Mouse (Mus musculus) adrenal gland, adult 8-10 months (tissue): Measurements from ENCODE around the gene Gm20388. TPM values are rescaled to one million over a fixed set of nuclear protein-coding genes. Genes with fewer than 3 reads are reported as not detected.

Experiments
- DNase-seq: peaks from one replicate; pipeline ENCODE4 v3.0.0; 2022
- total RNA-seq, 4 experiments: library from RNA; stranded (reverse); gene quantifications; 2 replicates each; pipeline ENCODE4 v1.2.4; 2022

Gm20388 gene
- total RNA-seq, 4 experiments from 2014 or later, result 1.7 to 16.9 (median 5.8) TPM

GRCm38 (mm10) chr8:120173195-120173594 is 262.6 kb downstream of the Gm20388 start:
- DNase-seq, result no peak

DNA sequence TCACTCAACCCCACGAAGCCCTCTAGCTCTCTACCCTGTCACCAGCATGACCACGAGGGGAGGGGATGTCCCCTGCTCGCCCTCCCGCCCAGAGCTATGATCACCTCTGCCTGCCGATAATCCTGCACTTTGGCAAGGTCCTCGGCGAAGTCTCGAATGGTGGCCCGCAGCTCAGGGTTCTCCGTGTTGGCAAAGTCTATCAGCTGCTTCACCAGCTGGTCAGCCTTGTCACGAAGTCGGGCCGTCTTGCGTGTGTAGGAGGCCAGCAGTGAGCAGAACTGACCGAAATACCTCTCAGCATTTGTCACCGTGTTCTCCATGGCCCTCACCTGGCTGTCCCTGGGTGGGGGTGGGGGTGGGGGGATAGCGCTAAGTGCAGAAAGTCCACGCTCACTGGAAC is 264.0 kb downstream of the Gm20388 start:
- no peak for DNase-seq

- DNase-seq, result no peak
Observed at GRCm38 (mm10) chr8:120176605-120177004, 266.0 kb downstream of the Gm20388 start.

DNA sequence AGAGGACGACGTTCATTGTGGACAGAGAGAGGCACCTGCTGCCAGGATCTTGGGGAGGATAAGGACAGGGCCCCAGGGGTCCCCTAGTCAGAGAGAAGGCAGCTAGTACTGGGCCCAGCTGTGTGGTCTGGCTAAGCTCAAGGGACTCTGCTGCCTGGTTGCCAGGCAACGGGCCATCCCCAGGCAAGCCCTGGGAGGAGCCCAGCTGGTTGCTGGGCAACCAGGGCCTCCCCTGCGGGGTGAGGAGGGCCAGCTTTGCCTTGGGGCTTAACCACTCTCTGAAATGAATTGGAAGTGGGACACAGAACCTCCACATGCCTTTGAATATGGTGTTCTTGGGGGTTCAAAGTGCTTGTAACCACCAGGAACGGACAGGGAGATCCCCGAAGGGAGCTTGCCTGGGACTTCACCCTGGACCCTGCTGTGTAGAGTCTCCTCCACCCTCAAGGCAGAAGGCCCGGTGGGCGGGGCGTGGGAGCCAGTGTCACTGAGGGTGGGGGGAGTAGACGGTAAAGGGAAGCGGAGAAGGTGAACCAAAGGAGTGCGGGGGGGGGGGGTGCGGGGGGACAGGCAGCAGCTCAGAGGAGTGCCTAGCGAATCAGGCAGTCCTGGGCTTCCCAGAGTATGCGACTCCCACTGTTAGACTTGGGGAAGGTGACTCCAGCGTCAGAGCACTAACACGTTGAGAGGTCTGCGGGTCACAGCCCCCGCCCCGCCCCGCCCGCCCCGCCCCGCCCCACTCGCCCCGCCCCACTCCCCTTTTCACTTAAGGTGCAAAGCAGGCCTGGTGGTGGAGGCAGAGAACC is 266.9 kb downstream of the Gm20388 start, which contains the start of gene Fam92b:
Gene Fam92b, minus strand, starts transcription at position 149 of the 806 bp plus-strand sequence.
- no peak for DNase-seq

DNA sequence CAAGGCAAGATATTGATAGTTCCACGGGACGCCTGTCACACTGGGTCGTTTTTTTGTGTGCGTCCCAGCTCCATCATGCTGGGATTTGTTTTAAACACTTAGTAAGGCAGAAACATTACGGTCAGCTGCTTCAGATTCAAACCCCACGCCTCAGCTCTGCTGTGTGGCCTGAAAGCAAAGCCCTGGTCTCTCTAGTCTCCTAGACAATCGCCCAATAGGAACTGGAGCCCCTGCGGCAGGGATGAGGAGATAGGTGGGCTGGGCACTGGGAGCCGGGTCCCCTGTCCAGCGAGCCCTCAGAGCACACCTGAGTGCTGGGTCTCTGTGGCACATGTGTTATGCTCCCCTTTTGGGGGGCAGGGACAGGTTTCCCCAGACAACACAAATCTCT is 267.5 kb downstream of the Gm20388 start:
- no peak for DNase-seq

DNA sequence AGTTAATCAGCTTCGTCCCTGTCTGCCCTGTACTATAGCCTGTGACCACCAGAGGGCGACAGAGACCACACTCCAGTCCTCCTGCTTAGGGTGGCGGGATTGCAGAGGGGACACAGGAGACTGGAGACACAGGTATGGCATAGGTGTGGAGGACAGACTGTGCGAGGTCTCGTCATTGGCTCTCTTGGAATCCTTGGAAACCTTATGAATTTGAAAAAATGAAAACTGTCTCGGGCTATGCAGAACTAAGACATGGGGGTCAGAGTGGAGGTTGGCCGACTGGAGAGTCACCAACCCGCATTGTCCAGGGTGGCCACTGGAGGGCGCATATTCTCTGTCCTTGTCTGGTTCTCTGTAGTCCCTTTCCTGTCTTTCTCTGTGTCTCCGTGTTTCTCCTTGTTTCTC is 268.4 kb downstream of the Gm20388 start:
- peak; percentile 86 for DNase-seq

DNA sequence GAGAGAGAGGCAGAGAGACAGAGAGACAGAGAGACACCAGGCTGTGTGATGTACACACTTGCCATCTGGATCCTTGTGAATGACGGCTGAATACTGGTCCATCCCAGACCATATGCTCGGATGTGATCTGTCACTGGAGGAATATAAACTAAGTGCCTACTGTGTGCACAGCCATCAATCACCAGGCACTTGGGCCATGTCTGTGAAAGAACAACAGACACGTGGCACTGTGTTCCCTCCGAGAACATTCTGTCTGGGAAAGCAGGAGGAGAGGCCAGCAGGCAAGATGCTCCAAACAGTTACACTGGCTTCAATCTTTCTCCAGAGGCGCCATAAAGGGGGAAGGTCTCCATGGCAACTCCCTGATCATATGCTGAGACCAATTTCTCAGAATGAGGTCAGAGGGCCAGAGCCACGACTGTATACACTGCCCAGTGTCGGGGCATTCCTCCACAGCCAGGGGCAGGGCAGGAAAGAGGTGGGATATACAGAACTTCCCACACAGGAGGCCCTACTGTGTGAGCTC is 269.9 kb downstream of the Gm20388 start:
- DNase-seq, result no peak

DNA sequence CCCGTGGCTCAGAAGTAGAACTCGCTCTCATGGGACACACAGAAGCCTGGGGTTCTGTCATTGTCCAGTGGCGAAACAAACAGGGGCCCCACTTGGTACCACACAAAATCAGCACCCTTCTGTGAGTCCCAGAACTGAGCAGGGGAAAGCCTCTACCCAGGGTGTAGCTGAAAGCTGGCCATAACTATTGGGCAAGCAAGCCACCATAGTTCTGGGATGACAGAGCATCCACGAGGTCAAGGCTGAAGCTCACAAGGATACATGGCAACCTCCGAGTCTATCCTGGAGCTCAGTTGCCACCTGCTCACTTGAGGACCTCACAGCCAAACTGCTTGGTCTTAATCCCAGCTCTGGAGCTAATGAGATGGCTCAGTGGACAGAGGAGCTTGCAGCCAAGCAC is 270.6 kb downstream of the Gm20388 start:
- DNase-seq, result no peak

GRCm38 (mm10) chr8:120181861-120182414 is 271.3 kb downstream of the Gm20388 start:
- DNase-seq, result no peak

GRCm38 (mm10) chr8:120184366-120184765 is 273.7 kb downstream of the Gm20388 start:
- no peak for DNase-seq

- no peak for DNase-seq
Observed at GRCm38 (mm10) chr8:120184850-120185792, 274.5 kb downstream of the Gm20388 start.

DNA sequence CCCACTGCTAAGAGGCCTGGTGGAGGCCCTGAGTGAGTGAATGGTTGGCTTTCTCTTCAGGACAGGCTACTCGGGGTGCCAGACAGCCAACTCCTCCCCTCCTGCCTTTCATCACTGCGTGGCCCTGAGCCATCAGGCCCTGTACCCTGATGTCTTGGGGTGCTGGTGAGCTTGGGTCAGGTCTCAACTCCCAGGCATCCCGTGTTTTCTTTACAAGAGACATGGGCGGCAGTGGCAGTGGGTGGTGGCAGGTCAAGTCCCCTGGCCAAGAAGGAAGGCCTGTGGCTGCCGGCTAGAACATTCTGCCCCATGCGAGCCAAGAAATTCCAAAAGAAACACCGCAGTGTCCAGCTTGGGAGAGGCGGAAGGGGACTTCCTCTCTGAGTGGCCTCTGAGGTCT is 275.8 kb downstream of the Gm20388 start:
- no peak for DNase-seq

- DNase-seq, result peak; percentile 61
Observed at GRCm38 (mm10) chr8:120188510-120188909, 277.9 kb downstream of the Gm20388 start.

GRCm38 (mm10) chr8:120189440-120189839 is 278.8 kb downstream of the Gm20388 start:
- no peak for DNase-seq

DNA sequence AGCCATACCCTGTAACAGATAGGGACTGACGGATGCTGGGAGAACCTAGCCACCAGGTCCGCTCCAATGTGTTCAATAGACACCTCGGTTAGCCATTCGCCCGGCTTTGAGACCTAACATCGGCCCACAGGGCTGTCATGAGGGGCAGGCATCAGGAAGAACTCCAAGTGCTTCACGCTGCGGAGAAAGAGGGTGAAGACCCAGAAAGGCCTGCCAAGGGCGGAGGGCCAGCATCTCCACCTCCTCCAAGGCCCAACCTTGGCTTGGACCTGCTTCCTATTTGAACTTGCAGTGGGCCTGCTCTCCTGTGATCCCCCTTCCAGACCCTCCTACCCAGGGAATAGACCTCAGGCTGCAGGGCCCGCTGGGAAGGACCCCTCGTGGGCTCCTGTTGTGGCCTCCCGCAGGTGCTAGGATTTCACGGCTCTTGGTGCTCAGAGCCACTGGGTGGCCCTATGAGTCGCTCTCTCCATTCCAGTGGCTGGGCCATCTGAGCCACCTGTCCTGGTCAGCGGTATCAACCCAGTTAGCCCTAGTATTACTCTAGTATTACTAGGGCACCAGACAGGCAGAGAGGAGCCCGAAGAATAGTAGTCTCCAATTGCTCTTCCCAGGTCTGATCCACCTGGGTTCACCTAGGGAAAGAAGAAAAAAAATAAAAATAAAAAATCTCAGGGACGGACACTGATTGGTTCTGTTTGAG is 279.6 kb downstream of the Gm20388 start:
- no peak for DNase-seq

DNA sequence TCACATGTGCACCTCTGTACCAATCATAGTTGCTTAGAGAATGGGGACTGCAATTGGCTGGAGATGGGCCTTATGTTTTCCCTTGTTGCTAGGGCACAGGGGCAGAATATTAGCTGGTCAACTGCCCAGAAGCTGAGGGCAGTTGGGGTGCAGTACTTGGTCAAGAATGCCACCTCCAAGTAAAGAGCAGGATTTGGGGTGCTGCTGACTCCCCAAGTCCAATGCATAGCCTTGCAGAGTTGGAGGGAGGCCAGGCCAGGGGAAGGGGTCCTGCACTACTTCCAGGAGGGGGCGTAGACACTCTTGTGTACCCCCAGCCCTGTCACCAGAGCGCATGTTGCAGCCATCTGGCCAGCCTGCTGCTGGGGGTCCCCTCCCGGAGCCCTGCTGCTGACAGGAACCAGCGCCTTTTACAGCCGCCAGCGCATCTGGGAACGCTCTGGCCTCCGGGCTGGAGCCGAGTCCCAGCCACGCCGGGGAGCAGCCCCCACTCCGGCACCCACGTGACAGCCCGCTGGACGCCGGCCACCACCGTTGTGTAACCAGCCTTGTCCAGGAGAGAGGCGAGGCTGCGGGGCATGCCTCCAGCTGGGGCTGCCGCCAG is 280.3 kb downstream of the Gm20388 start:
- DNase-seq, result peak; percentile 94

DNA sequence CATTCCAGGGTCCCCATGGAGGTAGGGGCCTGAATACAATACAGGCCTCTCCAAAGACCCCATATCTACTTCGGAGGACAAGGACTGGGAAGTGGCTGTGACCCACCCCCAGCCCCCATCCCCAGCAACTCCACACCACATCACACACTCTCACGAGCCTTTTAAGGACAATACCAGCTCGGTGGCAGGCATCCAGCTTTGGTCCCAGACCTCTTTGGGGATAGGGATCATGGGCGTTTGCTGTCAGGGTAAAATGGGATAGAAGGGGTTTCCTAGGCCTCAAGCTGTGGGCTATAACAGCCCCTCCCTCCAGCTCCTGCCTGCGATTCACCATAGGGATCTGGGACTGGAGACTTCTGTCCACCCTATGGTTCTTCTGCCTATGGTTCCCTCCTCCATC is 281.0 kb downstream of the Gm20388 start:
- DNase-seq, result no peak

- no peak for DNase-seq
Observed at GRCm38 (mm10) chr8:120192118-120192517, 281.5 kb downstream of the Gm20388 start.

DNA sequence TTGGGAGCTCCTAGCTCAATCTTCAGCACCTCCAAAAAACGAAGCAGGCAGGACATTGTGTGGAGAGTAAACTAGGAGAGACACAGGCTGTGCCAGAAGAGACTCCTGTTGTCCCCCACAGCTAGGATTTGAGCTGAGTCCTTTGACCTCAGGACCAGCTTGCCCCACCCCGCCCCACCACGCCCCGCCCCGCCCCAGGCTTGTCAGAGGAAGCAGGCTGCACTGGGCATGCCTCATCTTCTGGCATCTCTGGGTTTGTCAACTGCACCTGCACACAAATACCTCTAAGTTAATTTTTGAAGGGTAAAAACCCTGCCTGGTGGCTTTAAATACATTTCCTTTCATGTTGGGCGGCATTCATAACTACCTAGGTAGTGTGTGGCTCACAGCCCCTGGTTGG is 290.7 kb downstream of the Gm20388 start:
- no peak for DNase-seq

DNA sequence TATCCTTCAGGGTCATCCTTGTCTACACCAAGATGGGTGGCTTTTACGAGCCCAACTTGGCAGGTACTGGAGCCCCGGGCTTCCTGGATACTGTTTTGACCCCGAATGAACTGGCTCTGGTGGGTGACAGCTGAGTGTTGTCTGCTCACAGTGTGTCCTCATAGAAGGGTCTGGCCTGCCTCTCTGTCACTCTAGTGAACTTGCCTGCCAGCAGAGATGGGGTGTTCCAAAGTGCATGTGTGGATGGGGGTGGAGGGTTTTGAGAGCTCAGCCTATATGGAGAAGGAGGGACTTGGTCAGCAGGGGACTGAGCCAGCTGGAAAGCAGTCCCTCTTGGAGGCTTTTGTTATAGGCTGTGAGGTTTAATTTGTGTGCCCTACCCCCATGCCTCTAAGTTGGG is 291.9 kb downstream of the Gm20388 start:
- DNase-seq, result no peak

DNA sequence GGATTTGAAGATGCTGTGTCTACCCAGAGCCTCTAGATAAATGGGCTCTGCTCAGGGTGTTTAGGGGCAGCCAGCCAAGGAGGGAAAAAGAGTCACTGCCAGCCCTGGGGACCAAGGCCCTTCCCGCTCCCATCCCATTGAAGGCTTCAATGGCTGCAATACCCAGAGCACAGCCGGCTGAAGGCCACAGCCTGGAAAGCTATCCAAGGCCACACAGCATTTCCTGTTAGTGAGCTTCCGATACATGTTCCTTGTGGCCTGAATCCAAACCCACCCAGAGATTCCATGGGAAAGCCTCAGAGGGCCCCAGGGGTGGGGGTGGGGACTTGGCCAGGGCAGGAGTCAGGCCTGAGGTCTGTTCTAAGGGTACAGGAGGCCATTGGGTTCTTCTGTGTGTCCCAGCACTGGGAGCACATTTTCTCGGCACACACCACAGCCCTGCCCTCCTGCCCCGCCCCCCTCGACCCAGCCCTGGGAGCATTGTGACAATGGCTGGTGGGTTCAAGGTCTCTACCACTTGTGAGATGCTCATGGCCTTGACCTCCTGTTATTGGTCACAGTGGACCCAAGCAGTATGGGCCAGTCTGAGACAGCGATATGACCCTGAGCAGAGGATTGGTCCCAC is 294.2 kb downstream of the Gm20388 start:
- peak; percentile 90 for DNase-seq
